Mouse (Mus musculus) lung, embryonic 16.5 days (tissue): ENCODE measurements around the gene Magohb. TPM values are rescaled to one million over a fixed set of nuclear protein-coding genes. Genes with fewer than 3 reads are reported as not detected.

ENCODE experiments used
- ATAC-seq: fragments of 200-750 bp; cut with Nextera tagmentation; 2 replicates; pipeline ENCODE4 v1.8.0; 2017; ENCODE audit warnings: low read depth, mild to moderate bottlenecking, moderate library complexity
- H3K27ac ChIP-seq: fragments of 300-500 bp; sonication (generic); 2 replicates; pipeline ENCODE4 v1.5.1; 2014; ENCODE audit warnings: mild to moderate bottlenecking, control low read depth, low read length
- H3K27me3 ChIP-seq: fragments of 300-500 bp; sonication (generic); 2 replicates; pipeline ENCODE4 v1.6.1; 2014; ENCODE audit warnings: low read depth, low read length, mixed read lengths; ENCODE audit not compliant: control insufficient read depth, insufficient read depth
- H3K36me3 ChIP-seq: fragments of 300-500 bp; sonication (generic); 2 replicates; pipeline ENCODE4 v1.6.1; 2014; ENCODE audit warnings: low read length; ENCODE audit not compliant: control insufficient read depth, insufficient read depth
- H3K4me1 ChIP-seq: fragments of 300-500 bp; sonication (generic); replicated peaks from 2 replicates; pipeline ENCODE4 v1.6.1; 2014; ENCODE audit warnings: low read length, mixed read lengths; ENCODE audit not compliant: control insufficient read depth, insufficient read depth
- H3K4me2 ChIP-seq: fragments of 300-500 bp; sonication (generic); 2 replicates; pipeline ENCODE4 v1.6.1; 2014; ENCODE audit warnings: low read depth, low read length, control low read depth
- H3K4me3 ChIP-seq: fragments of 300-500 bp; sonication (generic); 2 replicates; pipeline ENCODE4 v1.5.1; 2014; ENCODE audit warnings: mild to moderate bottlenecking, low read length, control low read depth
- H3K9ac ChIP-seq: fragments of 300-500 bp; sonication (generic); 2 replicates; pipeline ENCODE4 v1.6.1; 2014; ENCODE audit warnings: low read length, control low read depth
- H3K9me3 ChIP-seq: fragments of 300-500 bp; sonication (generic); 2 replicates; pipeline ENCODE4 v1.6.1; 2016; ENCODE audit warnings: low read length; ENCODE audit not compliant: control insufficient read depth
- WGBS: fragments of 180-500 bp; shearing (Covaris S2); extraction: QIAGEN DNeasy Blood & Tissue Kit; methylation state at CpG from one replicate; pipeline ENCODE4 v1.1.7; 2014; 5-methylcytosine and 5-hydroxymethylcytosine counted together
- polyA plus RNA-seq: library from polyadenylated mRNA; unstranded; fragments of >200 nt; fragmentation: Nextera tagmentation; extraction: Ambion mirVana; gene quantifications from 2 replicates; pipeline ENCODE4 v1.2.1, GENCODE M21; 2015

Magohb gene
- polyA plus RNA-seq: 50.3 and 62.1 TPM in 2 replicates

GRCm38 (mm10) chr6:131292991-131293788 is at the start of gene Magohb:
Magohb (minus strand) TSS chr6:131293244.
- ATAC-seq: peak; percentile 92
- 2% methylated on average over 51 of the region's 51 CpGs for WGBS

GRCm38 (mm10) chr6:131340082-131340481 is 47.0 kb upstream of the Magohb start:
- Histone ChIP-seq H3K4me3 (no peak overlapping the region), H3K9me3 (no peaks in the 10 kb centered on the region), H3K4me2 (no peak overlapping the region), H3K36me3 (no peaks in the 10 kb centered on the region), H3K4me1 (no peaks in the 10 kb centered on the region), H3K27me3 (no peaks in the 10 kb centered on the region), H3K9ac (no peak overlapping the region), H3K27ac (no peak overlapping the region)
- ATAC-seq: no peak
- 52% methylated on average over 3 of the region's 3 CpGs for WGBS

More at GRCm38 (mm10) chr6:131292991-131293788, at the start of gene Magohb:
- H3K4me3 ChIP-seq: peak within 1 kb of the TSS; percentile 78
- peak within 1 kb of the TSS; percentile 61; the same call in 1 of the 2 replicates for H3K27ac ChIP-seq
- H3K36me3 ChIP-seq: peaks cover 1% of the 10 kb centered on the region; the same call in 1 of the 2 replicates
- H3K27me3 ChIP-seq: no peaks in the 10 kb centered on the region
- peaks cover 8% of the 10 kb centered on the region for H3K4me1 ChIP-seq
- peak within 1 kb of the TSS; percentile 75 for H3K4me2 ChIP-seq
- peak within 1 kb of the TSS; percentile 79 for H3K9ac ChIP-seq
- no peaks in the 10 kb centered on the region for H3K9me3 ChIP-seq

- 83% methylated on average over 3 of the region's 3 CpGs for WGBS
- no peaks in the 10 kb centered on the region for H3K9me3 ChIP-seq
- H3K27ac ChIP-seq: no peak overlapping the region
- H3K4me1 ChIP-seq: no peaks in the 10 kb centered on the region
- H3K4me2 ChIP-seq: no peak overlapping the region
- H3K4me3 ChIP-seq: no peak overlapping the region
- H3K9ac ChIP-seq: no peak overlapping the region
- no peaks in the 10 kb centered on the region for H3K36me3 ChIP-seq
- no peak for ATAC-seq
- no peaks in the 10 kb centered on the region for H3K27me3 ChIP-seq
Observed at GRCm38 (mm10) chr6:131339309-131339708, 46.3 kb upstream of the Magohb start.

- Histone ChIP-seq H3K9me3 (no peaks in the 10 kb centered on the region), H3K9ac (no peak overlapping the region), H3K36me3 (no peaks in the 10 kb centered on the region), H3K4me3 (no peak overlapping the region), H3K27ac (no peak overlapping the region), H3K27me3 (no peaks in the 10 kb centered on the region), H3K4me1 (no peaks in the 10 kb centered on the region), H3K4me2 (no peak overlapping the region)
- no peak for ATAC-seq
- 53% methylated on average over 1 of the region's 1 CpGs for WGBS
Observed at GRCm38 (mm10) chr6:131338787-131339186, 45.7 kb upstream of the Magohb start.

- Histone ChIP-seq H3K4me1 (no peaks in the 10 kb centered on the region), H3K4me2 (no peak overlapping the region), H3K36me3 (no peaks in the 10 kb centered on the region), H3K9ac (no peak overlapping the region), H3K27me3 (no peaks in the 10 kb centered on the region), H3K4me3 (no peak overlapping the region), H3K9me3 (no peaks in the 10 kb centered on the region), H3K27ac (no peak overlapping the region)
- no peak for ATAC-seq
- 75% methylated on average over 2 of the region's 2 CpGs for WGBS
Observed at GRCm38 (mm10) chr6:131327076-131327475, 34.0 kb upstream of the Magohb start.

- no peaks in the 10 kb centered on the region for H3K36me3 ChIP-seq
- no peaks in the 10 kb centered on the region for H3K27me3 ChIP-seq
- H3K27ac ChIP-seq: no peak overlapping the region
- H3K9ac ChIP-seq: no peak overlapping the region
- no peaks in the 10 kb centered on the region for H3K4me1 ChIP-seq
- H3K4me3 ChIP-seq: no peak overlapping the region
- 49% methylated on average over 3 of the region's 3 CpGs for WGBS
- no peaks in the 10 kb centered on the region for H3K9me3 ChIP-seq
- ATAC-seq: no peak
- H3K4me2 ChIP-seq: no peak overlapping the region
Observed at GRCm38 (mm10) chr6:131321854-131322639, 29.0 kb upstream of the Magohb start.

GRCm38 (mm10) chr6:131316155-131317101 is 23.4 kb upstream of the Magohb start:
- Histone ChIP-seq H3K36me3 (no peaks in the 10 kb centered on the region), H3K9me3 (no peaks in the 10 kb centered on the region), H3K4me1 (no peaks in the 10 kb centered on the region), H3K4me3 (no peak overlapping the region), H3K27ac (no peak overlapping the region), H3K9ac (no peak overlapping the region), H3K27me3 (no peaks in the 10 kb centered on the region), H3K4me2 (no peak overlapping the region)
- peak; percentile 84 for ATAC-seq
- WGBS: 67% methylated on average over 7 of the region's 7 CpGs

GRCm38 (mm10) chr6:131308031-131308430 is 15.0 kb upstream of the Magohb start:
- WGBS: 41% methylated on average over 3 of the region's 3 CpGs
- Histone ChIP-seq H3K9me3 (no peaks in the 10 kb centered on the region), H3K4me3 (no peak overlapping the region), H3K9ac (no peak overlapping the region), H3K4me2 (no peak overlapping the region), H3K4me1 (no peaks in the 10 kb centered on the region), H3K36me3 (no peaks in the 10 kb centered on the region), H3K27me3 (no peaks in the 10 kb centered on the region), H3K27ac (no peak overlapping the region)
- ATAC-seq: no peak
